Mouse (Mus musculus) ES-Bruce4 (cell line): ENCODE measurements around the gene Sh3rf1.

Experiments used
- CTCF ChIP-seq: IDR thresholded peaks from one replicate; pipeline ENCODE4 v1.8.1; 2011; ENCODE audit warnings: low read depth, low read length
- EP300 ChIP-seq: IDR thresholded peaks from 2 replicates; pipeline ENCODE4 v1.6.1; 2011; ENCODE audit warnings: low read depth, low read length; ENCODE audit not compliant: insufficient read depth
- POLR2A ChIP-seq: IDR thresholded peaks from one replicate; pipeline ENCODE4 v1.8.1; 2011; ENCODE audit warnings: low read length; ENCODE audit not compliant: insufficient read depth

DNA sequence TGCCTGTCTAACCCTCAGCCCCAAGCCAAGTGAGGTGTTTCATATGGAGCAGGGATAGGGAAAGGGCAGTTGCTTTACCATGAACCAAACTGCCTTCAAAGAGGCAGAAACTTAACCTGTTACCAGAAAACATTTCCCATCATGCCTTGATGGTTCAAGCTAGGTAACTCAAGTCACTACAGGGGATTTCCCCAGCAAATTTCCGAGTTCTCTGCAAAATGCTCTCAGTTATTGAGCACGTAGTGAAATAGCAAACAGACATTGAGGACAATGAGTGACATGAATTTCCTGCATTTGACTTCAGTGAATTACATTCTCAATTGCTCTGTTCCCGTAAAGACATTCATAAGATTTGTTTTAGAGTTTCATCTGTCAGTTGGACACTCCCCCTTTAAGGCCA is 97.5 kb downstream of the Sh3rf1 start:
- no peak for TF ChIP-seq CTCF
- no peak for TF ChIP-seq EP300
- TF ChIP-seq POLR2A, result no peak
